Mouse (Mus musculus): ENCODE results near the gene Sesn1. TPM values are rescaled to one million over a fixed set of nuclear protein-coding genes. Genes with fewer than 3 reads are reported as not detected.

The Sesn1 gene
- polyA plus RNA-seq, 1 experiment from 2014 or later = 36.9 TPM

DNA sequence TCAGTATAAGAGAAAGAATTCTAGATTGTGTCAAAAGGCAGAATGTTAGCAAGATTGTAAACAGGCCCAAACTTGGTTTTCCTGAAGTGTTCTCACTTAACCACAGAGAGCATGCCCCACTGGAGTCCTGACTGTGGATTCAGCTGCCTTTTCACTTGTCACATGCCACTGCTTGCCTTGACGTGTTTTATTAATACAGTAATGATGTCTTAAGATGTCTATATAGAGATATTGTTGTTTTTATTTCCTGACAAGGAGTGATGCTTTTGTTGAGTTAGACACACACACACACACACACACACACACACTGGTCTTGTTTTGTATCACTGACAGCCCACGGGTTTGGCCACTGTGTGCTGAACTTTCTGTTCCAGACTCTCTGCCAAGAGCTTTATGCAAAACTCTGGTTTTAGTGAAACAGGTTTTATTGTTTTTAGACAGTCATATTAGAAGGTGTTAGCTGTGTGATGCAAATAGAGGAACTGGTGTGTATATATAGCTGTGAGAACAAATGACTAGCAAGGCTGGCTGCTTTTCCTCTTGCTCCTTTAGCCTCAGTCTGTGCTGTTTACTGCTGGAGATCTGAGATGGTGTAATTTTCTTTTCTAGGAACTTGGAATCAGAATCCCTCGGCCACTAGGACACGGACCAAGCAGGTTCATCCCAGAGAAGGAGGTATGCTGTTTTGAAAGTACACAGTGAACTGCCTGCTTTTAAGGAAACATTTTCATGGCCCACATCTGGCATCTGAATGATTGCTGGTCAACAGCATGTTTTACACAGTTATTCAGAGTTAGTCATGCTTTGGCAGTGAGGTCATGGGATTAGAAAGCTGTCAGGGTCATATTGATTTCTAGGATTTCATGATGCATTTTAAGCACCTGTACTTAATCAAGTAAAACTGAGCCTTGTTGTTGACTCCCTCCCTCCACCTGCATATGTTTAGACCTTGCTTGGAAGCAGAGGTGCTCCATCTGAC is 84.0 kb downstream of the Sesn1 start:
- Histone ChIP-seq H3K36me3 (peaks cover 16% of the 10 kb centered on the region), H3K4me3 (no peak overlapping the region), H3K9ac (no peak overlapping the region), H3K4me2 (no peak overlapping the region), H3K4me1 (peaks cover 12% of the 10 kb centered on the region), H3K27ac (peak overlapping the region; percentile 71), H3K9me3 (no peaks in the 10 kb centered on the region), H3K27me3 (no peaks in the 10 kb centered on the region)
- WGBS = 37% methylated on average over 4 of the region's 4 CpGs
- ATAC-seq (ENCODE audit: insufficient number of reproducible peaks, insufficient read depth, low FRiP score, low TSS enrichment, low read depth) = no peak

DNA sequence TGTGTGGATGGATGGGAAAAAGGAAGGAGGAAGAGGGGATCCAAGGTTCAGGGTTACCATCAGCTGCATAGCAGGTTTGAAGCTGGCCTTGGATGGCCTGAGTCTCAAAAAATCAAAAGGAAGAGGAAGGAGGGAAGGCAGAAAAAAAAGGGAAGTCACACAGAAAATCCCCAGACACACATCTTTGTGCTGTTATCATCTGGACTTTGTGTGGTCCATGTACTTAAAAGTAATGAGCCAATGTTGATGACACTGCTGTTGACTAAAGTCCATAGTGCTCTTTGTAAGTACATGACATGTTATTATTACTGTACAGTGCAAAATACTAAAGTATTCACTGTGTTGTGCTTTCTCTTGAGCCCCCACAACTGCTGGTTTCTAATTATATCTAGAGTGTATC is 86.7 kb downstream of the Sesn1 start:
- Histone ChIP-seq H3K4me1 (peaks cover 12% of the 10 kb centered on the region), H3K4me2 (no peak overlapping the region), H3K9me3 (no peaks in the 10 kb centered on the region), H3K27me3 (no peaks in the 10 kb centered on the region), H3K9ac (no peak overlapping the region), H3K4me3 (no peak overlapping the region), H3K27ac (no peak overlapping the region), H3K36me3 (peaks cover 25% of the 10 kb centered on the region)
- ATAC-seq (ENCODE audit: insufficient number of reproducible peaks, insufficient read depth, low FRiP score, low TSS enrichment, low read depth) = no peak

DNA sequence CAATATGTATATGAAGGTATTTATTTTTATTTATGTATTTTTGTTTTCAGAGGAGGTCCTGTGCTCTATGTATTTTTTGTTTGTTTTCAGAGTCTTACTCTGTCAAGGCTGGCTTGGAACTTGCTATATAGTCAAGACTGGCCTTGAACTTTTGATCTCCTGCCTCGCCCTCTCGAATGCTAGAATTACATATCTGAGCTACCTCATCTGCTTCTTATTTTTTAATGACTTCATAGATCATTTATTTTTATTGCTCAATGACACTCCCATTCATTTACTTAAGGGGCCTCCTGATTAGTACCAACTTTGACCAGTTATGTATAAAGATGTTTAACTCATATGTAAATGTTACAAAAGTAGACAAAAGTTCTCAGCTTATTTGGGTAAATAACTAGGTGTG is 87.1 kb downstream of the Sesn1 start:
- peaks cover 12% of the 10 kb centered on the region for H3K4me1 ChIP-seq
- no peak overlapping the region for H3K4me3 ChIP-seq
- H3K9me3 ChIP-seq = no peaks in the 10 kb centered on the region
- H3K4me2 ChIP-seq = no peak overlapping the region
- H3K36me3 ChIP-seq = peaks cover 30% of the 10 kb centered on the region
- no peaks in the 10 kb centered on the region for H3K27me3 ChIP-seq
- no peak overlapping the region for H3K27ac ChIP-seq
- no peak overlapping the region for H3K9ac ChIP-seq
- 75% methylated on average over 2 of the region's 2 CpGs for WGBS
- no peak for ATAC-seq (ENCODE audit: insufficient number of reproducible peaks, insufficient read depth, low FRiP score, low TSS enrichment, low read depth)

DNA sequence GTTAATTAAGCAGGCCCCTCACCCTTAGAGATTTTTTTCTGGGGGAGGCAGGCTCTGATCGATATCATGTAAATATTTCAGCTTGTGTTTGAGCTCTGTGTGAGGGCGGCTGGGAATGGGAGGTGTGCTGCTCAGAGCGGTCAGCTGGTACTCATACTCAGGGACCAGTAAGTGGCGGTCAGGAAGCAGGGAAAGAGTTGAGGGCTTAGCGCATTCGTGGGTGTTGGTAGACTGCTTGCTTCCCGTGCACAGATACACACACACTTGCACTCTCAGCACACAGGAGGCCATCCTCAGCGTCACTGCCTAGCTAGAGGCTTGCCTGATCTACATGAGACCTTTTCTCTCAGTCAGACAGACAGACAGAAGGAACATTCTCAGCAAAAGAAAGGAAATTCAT is 91.7 kb downstream of the Sesn1 start:
- H3K9ac ChIP-seq = no peak overlapping the region
- peaks cover 53% of the 10 kb centered on the region for H3K36me3 ChIP-seq
- H3K27me3 ChIP-seq = no peaks in the 10 kb centered on the region
- ATAC-seq (ENCODE audit: insufficient number of reproducible peaks, insufficient read depth, low FRiP score, low TSS enrichment, low read depth) = no peak
- H3K4me3 ChIP-seq = no peak overlapping the region
- no peaks in the 10 kb centered on the region for H3K9me3 ChIP-seq
- 90% methylated on average over 8 of the region's 8 CpGs for WGBS
- H3K27ac ChIP-seq = no peak overlapping the region
- H3K4me2 ChIP-seq = no peak overlapping the region
- H3K4me1 ChIP-seq = no peaks in the 10 kb centered on the region

DNA sequence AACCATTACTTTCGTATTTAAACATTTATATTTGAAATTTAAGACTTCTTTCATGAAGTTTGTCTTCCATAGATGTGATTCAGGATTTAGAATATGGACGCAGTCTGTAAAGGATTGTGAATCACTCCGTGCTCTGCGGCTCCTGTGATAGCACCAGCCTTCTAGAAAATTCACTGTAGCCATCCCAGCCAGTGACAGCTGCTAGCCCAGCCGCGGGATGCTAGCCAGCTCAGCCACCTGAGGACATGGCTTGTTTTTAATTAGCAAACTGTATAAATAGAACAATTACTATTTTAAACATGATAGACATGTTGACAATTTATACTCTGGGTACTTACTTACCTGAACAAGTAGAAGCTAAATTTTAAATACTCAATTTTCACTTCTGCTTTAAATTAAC is 92.1 kb downstream of the Sesn1 start:
- H3K27me3 ChIP-seq = no peaks in the 10 kb centered on the region
- no peak for ATAC-seq (ENCODE audit: insufficient number of reproducible peaks, insufficient read depth, low FRiP score, low TSS enrichment, low read depth)
- H3K9ac ChIP-seq = no peak overlapping the region
- H3K4me3 ChIP-seq = no peak overlapping the region
- H3K36me3 ChIP-seq = peaks cover 56% of the 10 kb centered on the region
- H3K27ac ChIP-seq = no peak overlapping the region
- no peaks in the 10 kb centered on the region for H3K4me1 ChIP-seq
- no peaks in the 10 kb centered on the region for H3K9me3 ChIP-seq
- H3K4me2 ChIP-seq = no peak overlapping the region
- WGBS = 88% methylated on average over 6 of the region's 6 CpGs

DNA sequence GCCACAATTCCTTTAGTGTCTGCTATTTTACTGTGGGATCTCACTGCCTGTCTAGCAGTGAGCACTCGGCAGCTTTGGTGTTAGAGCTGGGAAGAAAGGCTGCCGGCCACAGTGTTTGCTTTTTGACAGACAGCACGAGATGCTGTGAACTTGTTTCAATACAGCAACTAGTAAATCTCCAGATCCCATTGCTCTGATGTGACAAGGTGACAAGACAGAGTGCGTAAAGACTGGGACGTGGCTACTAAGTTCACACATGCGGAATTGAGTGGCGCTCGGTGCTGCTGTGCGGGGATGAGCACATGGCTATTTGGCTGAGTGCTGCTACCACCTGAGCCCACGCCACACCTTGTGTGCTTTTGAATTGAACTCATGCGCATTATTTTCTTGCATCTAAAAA is 97.7 kb downstream of the Sesn1 start:
- Histone ChIP-seq H3K9me3 (no peaks in the 10 kb centered on the region), H3K4me2 (no peak overlapping the region), H3K4me3 (no peak overlapping the region), H3K4me1 (no peaks in the 10 kb centered on the region), H3K27ac (no peak overlapping the region), H3K36me3 (peaks cover 49% of the 10 kb centered on the region), H3K9ac (no peak overlapping the region), H3K27me3 (no peaks in the 10 kb centered on the region)
- no peak for ATAC-seq (ENCODE audit: insufficient number of reproducible peaks, insufficient read depth, low FRiP score, low TSS enrichment, low read depth)
- WGBS = 90% methylated on average over 11 of the region's 11 CpGs

DNA sequence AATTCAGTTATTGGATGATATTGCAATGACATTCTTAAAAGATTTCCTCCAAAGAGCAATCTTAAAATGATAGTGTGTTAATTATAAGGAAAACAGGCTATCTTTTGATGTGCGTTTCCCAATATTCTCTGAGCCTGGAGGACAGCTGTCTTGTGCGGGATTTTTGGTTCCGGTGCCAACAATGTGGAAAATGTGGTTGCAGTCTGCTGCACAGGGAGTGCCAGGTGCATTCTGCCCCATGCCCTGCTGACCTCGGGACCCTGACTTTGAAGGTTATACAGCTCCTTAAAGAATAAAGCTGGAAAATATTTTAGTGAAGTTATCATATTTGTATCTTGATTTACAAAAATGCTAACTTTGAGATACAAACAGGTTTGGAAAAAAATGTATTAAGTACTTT is 98.2 kb downstream of the Sesn1 start:
- peaks cover 49% of the 10 kb centered on the region for H3K36me3 ChIP-seq
- ATAC-seq (ENCODE audit: insufficient number of reproducible peaks, insufficient read depth, low FRiP score, low TSS enrichment, low read depth) = no peak
- H3K4me3 ChIP-seq = no peak overlapping the region
- no peaks in the 10 kb centered on the region for H3K4me1 ChIP-seq
- WGBS = 82% methylated on average over 4 of the region's 4 CpGs
- no peaks in the 10 kb centered on the region for H3K27me3 ChIP-seq
- no peak overlapping the region for H3K9ac ChIP-seq
- H3K27ac ChIP-seq = no peak overlapping the region
- H3K4me2 ChIP-seq = no peak overlapping the region
- H3K9me3 ChIP-seq = no peaks in the 10 kb centered on the region

DNA sequence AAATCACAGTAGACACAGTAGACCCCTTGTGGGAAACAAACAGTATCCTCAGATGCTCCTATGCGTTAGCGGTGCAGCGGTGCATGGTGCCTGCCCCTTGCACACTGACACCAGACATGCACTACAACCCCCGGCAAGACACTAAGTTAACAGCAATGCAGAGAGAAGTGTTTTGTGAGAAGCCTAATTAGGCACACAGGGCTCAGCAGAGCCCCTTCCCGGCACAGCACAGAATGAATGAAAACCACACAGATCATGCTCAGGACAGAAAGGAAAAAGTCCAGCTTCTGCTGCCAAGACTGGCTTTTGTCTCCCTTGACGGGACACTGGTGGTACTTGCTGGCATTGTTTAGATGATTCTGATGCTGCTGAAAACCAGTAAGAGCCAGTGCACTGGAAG is 99.2 kb downstream of the Sesn1 start:
- no peak for ATAC-seq (ENCODE audit: insufficient number of reproducible peaks, insufficient read depth, low FRiP score, low TSS enrichment, low read depth)
- Histone ChIP-seq H3K36me3 (peaks cover 40% of the 10 kb centered on the region), H3K4me3 (no peak overlapping the region), H3K4me2 (no peak overlapping the region), H3K9ac (no peak overlapping the region), H3K27ac (no peak overlapping the region), H3K9me3 (no peaks in the 10 kb centered on the region), H3K27me3 (no peaks in the 10 kb centered on the region), H3K4me1 (no peaks in the 10 kb centered on the region)
- 84% methylated on average over 6 of the region's 6 CpGs for WGBS

DNA sequence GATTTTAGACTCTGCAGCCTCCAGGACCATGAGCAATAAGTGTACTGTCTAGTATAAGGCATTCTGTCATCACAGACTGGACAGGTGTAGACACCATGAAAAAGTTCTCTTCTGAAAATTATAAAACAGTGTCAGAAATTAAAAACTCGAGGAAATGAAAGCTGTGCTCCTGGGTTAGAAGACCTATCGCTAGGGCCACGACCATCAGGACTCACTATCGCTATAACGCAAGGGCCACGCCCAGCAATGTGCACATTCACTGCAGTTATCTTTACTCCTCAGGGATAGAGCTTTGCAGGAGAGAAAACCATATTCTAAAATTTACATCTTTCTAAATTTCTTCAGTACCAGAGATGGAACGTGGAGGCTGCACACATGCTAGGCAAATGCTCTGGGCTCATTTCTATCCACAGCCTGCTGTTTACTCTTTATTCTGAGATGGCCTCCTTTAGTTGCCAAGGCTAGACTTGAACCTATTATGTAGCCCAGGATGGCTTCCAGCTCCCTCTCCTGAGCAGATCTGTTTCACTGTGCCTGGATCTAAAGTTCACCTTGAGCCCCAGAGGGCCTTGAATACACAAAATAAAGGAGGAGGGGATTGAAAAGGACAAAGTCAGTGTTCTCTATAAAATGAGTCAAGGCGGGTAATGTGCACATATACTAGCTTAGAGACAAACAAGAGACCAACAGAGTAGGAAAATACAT is 102.7 kb downstream of the Sesn1 start:
- ATAC-seq (ENCODE audit: insufficient number of reproducible peaks, insufficient read depth, low FRiP score, low TSS enrichment, low read depth) = no peak
- Histone ChIP-seq H3K27ac (no peak overlapping the region), H3K27me3 (no peaks in the 10 kb centered on the region), H3K4me2 (no peak overlapping the region), H3K4me1 (no peaks in the 10 kb centered on the region), H3K4me3 (no peak overlapping the region), H3K9ac (no peak overlapping the region), H3K9me3 (no peaks in the 10 kb centered on the region), H3K36me3 (peaks cover 9% of the 10 kb centered on the region)
- 90% methylated on average over 8 of the region's 8 CpGs for WGBS

DNA sequence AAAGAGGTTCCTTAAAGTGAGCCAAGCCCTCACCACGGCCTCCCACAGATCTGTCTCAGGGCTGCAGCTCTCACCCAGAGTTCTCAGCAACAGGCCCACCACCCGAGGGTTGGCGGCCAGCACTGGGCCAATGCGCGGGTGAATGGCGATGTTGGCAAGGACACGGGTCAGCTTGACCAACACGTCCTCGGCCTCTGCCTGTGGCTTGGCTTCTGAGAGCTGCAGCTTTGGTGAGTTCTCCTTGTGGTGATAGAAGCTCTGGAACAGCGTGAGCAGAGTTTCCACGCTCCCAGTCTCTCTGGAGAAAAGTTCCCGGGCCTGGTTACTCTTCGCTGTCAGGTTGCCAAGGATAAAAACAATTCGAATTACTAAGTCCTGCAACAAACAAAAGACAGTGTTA is 117.0 kb downstream of the Sesn1 start:
- H3K27me3 ChIP-seq = no peaks in the 10 kb centered on the region
- 88% methylated on average over 14 of the region's 14 CpGs for WGBS
- H3K36me3 ChIP-seq = 0 out of 2 replicates have a peak, but pooled peaks cover 3% of the 10 kb centered on the region
- no peaks in the 10 kb centered on the region for H3K9me3 ChIP-seq
- no peak overlapping the region for H3K27ac ChIP-seq
- H3K4me1 ChIP-seq = peaks cover 11% of the 10 kb centered on the region
- H3K4me3 ChIP-seq = no peak overlapping the region
- no peak for ATAC-seq (ENCODE audit: insufficient number of reproducible peaks, insufficient read depth, low FRiP score, low TSS enrichment, low read depth)
- H3K4me2 ChIP-seq = no peak overlapping the region
- no peak overlapping the region for H3K9ac ChIP-seq

DNA sequence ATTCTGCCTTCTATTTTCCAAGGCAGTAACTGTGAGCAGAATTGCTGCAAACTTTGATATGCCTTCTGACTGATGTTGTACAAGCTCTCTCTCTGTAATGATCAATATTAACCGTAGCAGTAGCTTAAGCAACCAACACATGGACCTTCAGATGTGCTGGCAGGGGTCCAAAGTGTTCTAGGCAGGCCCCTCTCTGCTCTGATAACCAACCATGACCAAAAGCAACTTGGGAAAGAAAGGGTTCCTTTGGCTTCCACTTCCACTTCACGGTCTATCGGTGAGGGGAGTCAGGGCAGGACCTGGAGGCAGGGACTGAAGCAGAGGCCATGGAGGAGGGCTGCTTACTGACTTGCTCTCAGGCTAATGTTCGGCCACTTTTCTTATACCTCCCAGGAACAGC is 121.2 kb downstream of the Sesn1 start:
- H3K9ac ChIP-seq = no peak overlapping the region
- no peak overlapping the region for H3K27ac ChIP-seq
- H3K4me1 ChIP-seq = peaks cover 28% of the 10 kb centered on the region
- H3K4me3 ChIP-seq = no peak overlapping the region
- H3K36me3 ChIP-seq = 0 out of 2 replicates have a peak, but pooled peaks cover 3% of the 10 kb centered on the region
- no peaks in the 10 kb centered on the region for H3K27me3 ChIP-seq
- 45% methylated on average over 4 of the region's 4 CpGs for WGBS
- H3K4me2 ChIP-seq = no peak overlapping the region
- ATAC-seq (ENCODE audit: insufficient number of reproducible peaks, insufficient read depth, low FRiP score, low TSS enrichment, low read depth) = no peak
- no peaks in the 10 kb centered on the region for H3K9me3 ChIP-seq

DNA sequence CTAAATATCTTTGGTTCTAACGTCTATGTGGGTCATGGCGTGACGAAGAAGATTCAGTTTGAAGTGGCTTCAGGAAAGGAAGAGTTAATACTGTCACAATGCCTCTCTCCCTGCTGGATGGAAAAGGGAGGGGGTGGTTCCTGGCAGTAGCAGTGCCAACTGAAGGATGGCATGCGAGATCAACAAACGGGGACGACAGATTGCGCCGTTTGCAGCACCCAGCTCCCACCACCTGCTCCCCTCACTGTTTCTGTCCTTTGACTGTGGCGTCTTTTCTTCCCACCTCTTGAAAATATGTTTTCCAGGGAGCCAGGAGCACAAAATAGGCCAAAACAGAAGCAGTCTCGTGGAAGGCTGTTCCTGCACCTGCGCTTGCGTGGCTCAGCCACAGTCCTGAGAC is 122.2 kb downstream of the Sesn1 start:
- 81% methylated on average over 12 of the region's 12 CpGs for WGBS
- Histone ChIP-seq H3K36me3 (no peaks in the 10 kb centered on the region), H3K4me1 (peaks cover 35% of the 10 kb centered on the region), H3K4me2 (no peak overlapping the region), H3K9me3 (no peaks in the 10 kb centered on the region), H3K27me3 (no peaks in the 10 kb centered on the region), H3K4me3 (no peak overlapping the region), H3K9ac (no peak overlapping the region), H3K27ac (no peak overlapping the region)
- no peak for ATAC-seq (ENCODE audit: insufficient number of reproducible peaks, insufficient read depth, low FRiP score, low TSS enrichment, low read depth)
